14 mouse cellular contexts compared by ENCODE assay signal in the genomic region with DNA sequence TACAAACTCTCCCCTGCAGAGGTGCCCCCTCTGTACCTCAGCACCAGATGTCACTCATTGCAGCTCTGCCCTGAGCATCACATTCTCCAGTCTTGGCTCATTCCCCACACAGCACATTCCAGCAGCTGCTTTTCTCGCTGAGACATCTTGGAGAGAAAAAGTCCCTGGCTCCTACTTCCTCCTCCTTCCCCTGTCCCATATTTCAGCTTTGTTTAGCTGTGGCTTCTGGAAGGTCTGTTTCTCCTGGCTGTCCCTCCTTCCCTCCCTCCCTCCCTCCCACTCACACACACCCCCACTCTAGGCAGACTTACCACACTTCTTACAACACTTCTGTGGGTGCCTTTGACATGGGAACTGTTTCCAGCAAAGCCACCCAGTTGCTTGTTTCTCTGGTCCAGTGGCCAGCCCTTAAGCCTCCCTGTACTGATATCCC.
DNase-seq lines count a peak whose midpoint lies in the region; ATAC-seq and TF ChIP-seq lines count a peak whose summit lies in the region.
"Had no signal": no experiment of that assay in that cellular context is flagged by ENCODE, and none has a peak within 500 bp of the region (broad histone marks: within the 10 kb centered on the region; RNA-seq: fewer than 3 reads in every experiment).

No protein-coding gene starts in this region.

- H3K36me3 ChIP-seq in forebrain, embryonic 13.5 days (ENCODE audit: poor library complexity, severe bottlenecking): 0 out of 2 replicates have a peak, but pooled peaks cover 3% of the 10 kb centered on the region
- H3K36me3 ChIP-seq in forebrain, embryonic 12.5 days (replicated peaks): no peaks in the 10 kb centered on the region
- H3K36me3 ChIP-seq in intestine, embryonic 16.5 days (ENCODE audit: control insufficient read depth, insufficient read depth, low read length): no peaks in the 10 kb centered on the region
- H3K36me3 ChIP-seq in stomach, embryonic 15.5 days: no peaks in the 10 kb centered on the region
- H3K36me3 ChIP-seq in midbrain, embryonic 13.5 days: no peaks in the 10 kb centered on the region
- H3K36me3 ChIP-seq: embryonic facial prominence, embryonic 12.5 days; midbrain, embryonic 12.5 days; neural tube, embryonic 12.5 days had no signal

- H3K4me2 ChIP-seq in forebrain, embryonic 13.5 days: no peak overlapping the region
- no peak overlapping the region for H3K4me2 ChIP-seq in forebrain, embryonic 12.5 days
- no peak overlapping the region for H3K4me2 ChIP-seq in intestine, embryonic 16.5 days (ENCODE audit: low read depth, low read length)
- no peak overlapping the region for H3K4me2 ChIP-seq in stomach, embryonic 15.5 days
- H3K4me2 ChIP-seq in midbrain, embryonic 13.5 days (replicated peaks): no peak overlapping the region
- H3K4me2 ChIP-seq: embryonic facial prominence, embryonic 12.5 days; midbrain, embryonic 12.5 days; neural tube, embryonic 12.5 days had no signal

- H3K9me3 ChIP-seq in forebrain, embryonic 13.5 days (replicated peaks): no peaks in the 10 kb centered on the region
- no peaks in the 10 kb centered on the region for H3K9me3 ChIP-seq in forebrain, embryonic 12.5 days
- H3K9me3 ChIP-seq in intestine, embryonic 16.5 days (ENCODE audit: control insufficient read depth, low read length): no peaks in the 10 kb centered on the region
- no peaks in the 10 kb centered on the region for H3K9me3 ChIP-seq in stomach, embryonic 15.5 days
- H3K9me3 ChIP-seq in midbrain, embryonic 13.5 days: no peaks in the 10 kb centered on the region
- H3K9me3 ChIP-seq: embryonic facial prominence, embryonic 12.5 days; midbrain, embryonic 12.5 days; neural tube, embryonic 12.5 days had no signal

- WGBS in forebrain, embryonic 13.5 days: 47% methylated on average over 1 of the region's 1 CpGs
- 55% methylated on average over 1 of the region's 1 CpGs for WGBS in forebrain, embryonic 12.5 days
- WGBS in intestine, embryonic 16.5 days: 35% methylated on average over 1 of the region's 1 CpGs
- 19% methylated on average over 1 of the region's 1 CpGs for WGBS in stomach, embryonic 15.5 days
- 60% methylated on average over 1 of the region's 1 CpGs for WGBS in midbrain, embryonic 13.5 days

- H3K27ac ChIP-seq in forebrain, embryonic 13.5 days: peak overlapping the region; percentile 35; the same call in 1 of the 2 replicates
- H3K27ac ChIP-seq in forebrain, embryonic 12.5 days: no peak overlapping the region
- H3K27ac ChIP-seq in layer of hippocampus, adult 2 months: peak overlapping the region; percentile 53; the same call in 1 of the 2 replicates
- peak overlapping the region; percentile 37 for H3K27ac ChIP-seq in intestine, embryonic 16.5 days (ENCODE audit: low read length)
- peak overlapping the region; percentile 1; the same call in 1 of the 2 replicates for H3K27ac ChIP-seq in stomach, embryonic 15.5 days
- no peak overlapping the region for H3K27ac ChIP-seq in midbrain, embryonic 13.5 days
- H3K27ac ChIP-seq: embryonic facial prominence, embryonic 12.5 days; liver, embryonic 14.5 days; midbrain, embryonic 12.5 days; neural tube, embryonic 12.5 days had no signal

- H3K27me3 ChIP-seq in forebrain, embryonic 13.5 days: no peaks in the 10 kb centered on the region
- no peaks in the 10 kb centered on the region for H3K27me3 ChIP-seq in forebrain, embryonic 12.5 days
- no peaks in the 10 kb centered on the region for H3K27me3 ChIP-seq in intestine, embryonic 16.5 days (replicated peaks; ENCODE audit: control insufficient read depth, insufficient read depth, low read length)
- no peaks in the 10 kb centered on the region for H3K27me3 ChIP-seq in stomach, embryonic 15.5 days (replicated peaks)
- H3K27me3 ChIP-seq in midbrain, embryonic 13.5 days: no peaks in the 10 kb centered on the region
- H3K27me3 ChIP-seq: embryonic facial prominence, embryonic 12.5 days; midbrain, embryonic 12.5 days; neural tube, embryonic 12.5 days had no signal

- TF ChIP-seq CTCF in layer of hippocampus, adult 2 months (conservative IDR thresholded peaks at IDR 0.05): no peak

- DNase-seq in layer of hippocampus, adult 2 months (ENCODE audit: low spot score in 2 of 2): no peak
- DNase-seq in layer of hippocampus, postnatal 10 days (ENCODE audit: low spot score in 2 of 2): no peak
- DNase-seq in urinary bladder, adult 18-20 months (ENCODE audit: low spot score in 2 of 2): no peak
- DNase-seq: adrenal gland, postnatal 10 days; cerebellum, adult 8-10 months had no signal

- no peak overlapping the region for H3K9ac ChIP-seq in forebrain, embryonic 13.5 days
- no peak overlapping the region for H3K9ac ChIP-seq in forebrain, embryonic 12.5 days
- no peak overlapping the region for H3K9ac ChIP-seq in intestine, embryonic 16.5 days (ENCODE audit: low read depth, low read length)
- no peak overlapping the region for H3K9ac ChIP-seq in stomach, embryonic 15.5 days
- no peak overlapping the region for H3K9ac ChIP-seq in midbrain, embryonic 13.5 days (replicated peaks)
- H3K9ac ChIP-seq: embryonic facial prominence, embryonic 12.5 days; liver, embryonic 14.5 days; midbrain, embryonic 12.5 days; neural tube, embryonic 12.5 days had no signal

- H3K4me3 ChIP-seq in forebrain, embryonic 13.5 days: no peak overlapping the region
- no peak overlapping the region for H3K4me3 ChIP-seq in forebrain, embryonic 12.5 days (replicated peaks)
- H3K4me3 ChIP-seq in layer of hippocampus, adult 2 months: no peak overlapping the region
- H3K4me3 ChIP-seq in intestine, embryonic 16.5 days (ENCODE audit: low read length): no peak overlapping the region
- no peak overlapping the region for H3K4me3 ChIP-seq in stomach, embryonic 15.5 days (replicated peaks)
- H3K4me3 ChIP-seq in midbrain, embryonic 13.5 days (replicated peaks): no peak overlapping the region
- H3K4me3 ChIP-seq: embryonic facial prominence, embryonic 12.5 days; midbrain, embryonic 12.5 days; neural tube, embryonic 12.5 days had no signal

- ATAC-seq in forebrain, embryonic 13.5 days: no peak
- no peak for ATAC-seq in forebrain, embryonic 12.5 days (ENCODE audit: low FRiP score)
- ATAC-seq in intestine, embryonic 16.5 days: peak; percentile 71
- ATAC-seq in stomach, embryonic 15.5 days (ENCODE audit: insufficient read depth, low FRiP score, low read depth): no peak
- ATAC-seq in midbrain, embryonic 13.5 days: no peak

- peaks cover 42% of the 10 kb centered on the region for H3K4me1 ChIP-seq in forebrain, embryonic 13.5 days
- peaks cover 30% of the 10 kb centered on the region for H3K4me1 ChIP-seq in forebrain, embryonic 12.5 days
- peaks cover 4% of the 10 kb centered on the region; the same call in 1 of the 2 replicates for H3K4me1 ChIP-seq in intestine, embryonic 16.5 days (ENCODE audit: control insufficient read depth, insufficient read depth, low read length)
- H3K4me1 ChIP-seq in stomach, embryonic 15.5 days: no peaks in the 10 kb centered on the region
- peaks cover 30% of the 10 kb centered on the region for H3K4me1 ChIP-seq in midbrain, embryonic 13.5 days (replicated peaks)

Comparison
In these comparisons a context has a peak if more than half of its experiments do, and no peak if none do; other contexts are left out.
1. H3K27ac ChIP-seq: peak in forebrain, embryonic 13.5 days (single experiment), layer of hippocampus, adult 2 months (single experiment), intestine, embryonic 16.5 days (single experiment) and stomach, embryonic 15.5 days (single experiment); none in forebrain, embryonic 12.5 days (single experiment) and midbrain, embryonic 13.5 days (single experiment).